Mouse (Mus musculus) megakaryocyte, embryonic 14.5 days (primary cell): Measurements from ENCODE around the gene Tmem97.

ENCODE experiments used
- FLI1 ChIP-seq: IDR thresholded peaks from 2 replicates; pipeline ENCODE4 v1.6.1; 2012; ENCODE audit warnings: low read length, inconsistent platforms, mixed read lengths
- GATA1 ChIP-seq: IDR thresholded peaks from 3 replicates; pipeline ENCODE4 v1.6.1; 2012; ENCODE audit warnings: mixed read lengths, low read length, inconsistent platforms, borderline replicate concordance

- TF ChIP-seq GATA1, result no peak
- TF ChIP-seq FLI1, result no peak
These were observed 47.5 kb downstream of the Tmem97 start, which contains the start of gene Sebox for GRCm38 (mm10) chr11:78502909-78503650.
